Mouse (Mus musculus): ENCODE data around the gene Olfr1351.
"Not testable (repeated sequence)": the region's sequence is repeated elsewhere in the genome, so short reads cannot be mapped to it uniquely, and the experiment has no call there.

The Olfr1351 gene

DNA sequence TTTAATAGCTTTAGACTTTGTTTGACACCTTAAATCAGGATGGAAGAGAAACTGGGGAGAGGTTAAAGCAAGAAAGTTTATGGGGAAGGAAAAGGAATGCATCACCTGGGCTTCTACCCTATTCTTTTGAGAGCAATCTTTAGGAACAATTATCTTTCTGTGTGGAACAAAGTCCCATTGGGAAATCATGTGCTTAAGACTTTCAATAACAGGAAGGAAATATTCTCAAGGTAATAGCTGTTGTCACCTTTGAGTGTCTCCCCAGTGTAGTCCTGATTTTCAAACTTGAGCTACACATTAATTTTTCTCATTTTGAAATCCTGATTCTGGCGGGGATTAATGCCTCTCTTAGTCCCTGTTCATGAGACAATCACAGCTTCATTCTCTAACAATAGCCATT is at the start of gene Olfr1351:
TSS of gene Olfr1351 (plus strand) at position 301 of the 400 bp plus-strand sequence.
- DNase-seq: no peak

DNA sequence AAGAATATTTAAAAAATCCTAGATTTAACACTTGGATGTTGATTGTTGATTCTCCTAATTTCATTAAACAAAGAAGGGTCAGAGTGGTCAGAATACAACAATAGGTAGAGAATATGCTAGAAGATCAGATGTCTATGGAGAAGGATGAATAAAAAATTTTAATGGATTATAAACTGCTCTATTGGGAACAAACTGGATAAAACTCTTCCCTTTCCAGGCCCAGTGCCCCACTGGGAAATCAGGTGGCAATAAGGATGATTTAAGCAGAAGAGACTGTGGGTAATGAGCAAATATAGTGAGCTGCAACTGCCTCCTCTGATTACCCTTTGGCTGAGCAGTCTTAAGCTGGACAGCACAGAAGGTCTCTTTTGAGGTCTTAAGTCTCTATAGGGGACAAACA is 49.3 kb upstream of the Olfr1351 start, which contains the start of gene Olfr1353:
TSS of gene Olfr1353 (plus strand) at position 301 of the 400 bp plus-strand sequence.
- DNase-seq: not testable (repeated sequence)

- DNase-seq: no peak
These were observed 31.5 kb upstream of the Olfr1351 start, which contains the start of gene Olfr1352 for GRCm38 (mm10) chr10:78980750-78981149. Olfr1352 (plus strand) TSS chr10:78981050.

DNA sequence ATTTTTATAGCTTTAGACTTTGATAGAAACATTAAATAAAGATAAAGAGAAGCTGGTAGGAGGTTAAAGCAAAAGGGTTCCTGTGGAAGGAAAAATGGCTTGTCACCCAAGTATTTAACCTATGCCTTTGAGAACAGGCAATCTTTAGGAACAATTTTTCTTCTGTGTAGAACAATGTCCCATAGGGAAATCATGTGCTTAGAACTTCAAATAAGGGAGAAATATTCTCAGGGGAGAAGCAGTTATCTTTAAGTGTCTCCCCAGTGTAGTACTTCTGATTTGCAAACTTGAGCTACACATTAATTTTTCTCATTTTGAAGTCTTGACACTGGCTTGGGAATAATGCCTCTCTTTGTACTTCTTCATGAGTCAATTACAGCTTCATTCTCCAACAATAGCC is 16.2 kb downstream of the Olfr1351 start, which contains the start of gene Olfr57:
TSS of gene Olfr57 (plus strand) at position 301 of the 400 bp plus-strand sequence.
- DNase-seq: no peak

GRCm38 (mm10) chr10:79042457-79042856 is 30.2 kb downstream of the Olfr1351 start:
- DNase-seq: not testable (repeated sequence)

DNA sequence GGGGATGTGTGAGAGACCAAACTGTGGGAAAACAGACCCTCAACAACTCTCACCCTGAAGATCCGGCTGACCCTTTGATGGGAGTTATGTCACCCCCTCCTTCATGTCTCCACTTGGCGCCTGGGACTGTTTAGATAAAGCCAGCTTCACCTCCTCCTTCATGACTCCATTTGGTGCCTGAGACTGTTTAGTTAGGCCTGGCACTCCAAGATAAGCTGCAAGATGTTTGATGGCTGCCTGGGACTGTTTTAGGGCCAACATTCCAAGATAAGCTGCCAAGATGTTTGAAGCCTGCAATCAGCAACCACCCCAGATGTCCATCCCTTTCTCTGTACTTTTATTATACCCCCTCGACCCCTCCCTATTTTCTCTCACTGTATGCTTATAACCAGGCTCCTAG is 45.1 kb downstream of the Olfr1351 start:
- DNase-seq: not testable (repeated sequence)

All from lung, postnatal 4 days (tissue).